Mouse (Mus musculus) kidney, postnatal 36 days (tissue): ENCODE measurements around the gene Lrrc23.

ENCODE experiments used
- DNase-seq, 2 experiments: peaks; one replicate each; pipeline ENCODE4 v3.0.0; 2021 to 2022; ENCODE audit warnings: mixed read lengths in 2 of 2

Gene Lrrc23

GRCm38 (mm10) chr6:124767536-124767919 lies 12.0 kb downstream of the Lrrc23 start:
- no peak for DNase-seq

GRCm38 (mm10) chr6:124765951-124766350 lies 13.6 kb downstream of the Lrrc23 start:
- DNase-seq = no peak

GRCm38 (mm10) chr6:124759259-124759658 lies 20.3 kb downstream of the Lrrc23 start:
- DNase-seq = peak; percentile 93 to 94

GRCm38 (mm10) chr6:124758849-124759232 lies 20.7 kb downstream of the Lrrc23 start:
- no peak for DNase-seq

- DNase-seq = peak; percentile 52 to 64
Observed at GRCm38 (mm10) chr6:124757909-124758848, 21.3 kb downstream of the Lrrc23 start.

GRCm38 (mm10) chr6:124757351-124757880 lies 22.1 kb downstream of the Lrrc23 start:
- no peak for DNase-seq

- DNase-seq = peak; percentile 91
Observed at GRCm38 (mm10) chr6:124756652-124757350, 22.7 kb downstream of the Lrrc23 start.

GRCm38 (mm10) chr6:124755831-124756595 lies 23.5 kb downstream of the Lrrc23 start, which contains the start of the genes Gm45234 and Atn1:
Gene Gm45234, minus strand, starts transcription at chr6:124756021.
Gene Atn1, minus strand, starts transcription at chr6:124756524.
- peak; percentile 78 to 88 for DNase-seq

- no peak for DNase-seq
Observed at GRCm38 (mm10) chr6:124755306-124755705, 24.2 kb downstream of the Lrrc23 start.

GRCm38 (mm10) chr6:124753861-124754260 lies 25.7 kb downstream of the Lrrc23 start:
- no peak for DNase-seq

- no peak for DNase-seq
Observed at GRCm38 (mm10) chr6:124750405-124750804, 29.1 kb downstream of the Lrrc23 start.

GRCm38 (mm10) chr6:124746654-124747632 lies 32.6 kb downstream of the Lrrc23 start:
- no peak for DNase-seq

GRCm38 (mm10) chr6:124746296-124746605 lies 33.3 kb downstream of the Lrrc23 start:
- DNase-seq = no peak

- DNase-seq = peak; percentile 95 to 96
Observed at GRCm38 (mm10) chr6:124745490-124746295, 33.8 kb downstream of the Lrrc23 start.

GRCm38 (mm10) chr6:124744755-124745321 lies 34.7 kb downstream of the Lrrc23 start:
- DNase-seq = peak in 1 of 2 experiments; percentile 46

- DNase-seq = no peak
Observed at GRCm38 (mm10) chr6:124743647-124744046, 35.9 kb downstream of the Lrrc23 start.

GRCm38 (mm10) chr6:124742839-124743514 lies 36.5 kb downstream of the Lrrc23 start:
- no peak for DNase-seq

- DNase-seq = no peak
Observed at GRCm38 (mm10) chr6:124741842-124742241, 37.7 kb downstream of the Lrrc23 start.

GRCm38 (mm10) chr6:124740888-124741761 lies 38.4 kb downstream of the Lrrc23 start, which contains the start of gene Grcc10:
Gene Grcc10, minus strand, starts transcription at chr6:124741374.
- DNase-seq = peak; percentile 86 to 90
